Mouse (Mus musculus): Measurements from ENCODE around the gene Trip13. TPM values are rescaled to one million over a fixed set of nuclear protein-coding genes. Genes with fewer than 3 reads are reported as not detected.

The Trip13 gene
- polyA plus RNA-seq (2015; fragmentation: Nextera tagmentation; extraction: Ambion mirVana), result 29.4 and 29.6 TPM in 2 replicates

DNA sequence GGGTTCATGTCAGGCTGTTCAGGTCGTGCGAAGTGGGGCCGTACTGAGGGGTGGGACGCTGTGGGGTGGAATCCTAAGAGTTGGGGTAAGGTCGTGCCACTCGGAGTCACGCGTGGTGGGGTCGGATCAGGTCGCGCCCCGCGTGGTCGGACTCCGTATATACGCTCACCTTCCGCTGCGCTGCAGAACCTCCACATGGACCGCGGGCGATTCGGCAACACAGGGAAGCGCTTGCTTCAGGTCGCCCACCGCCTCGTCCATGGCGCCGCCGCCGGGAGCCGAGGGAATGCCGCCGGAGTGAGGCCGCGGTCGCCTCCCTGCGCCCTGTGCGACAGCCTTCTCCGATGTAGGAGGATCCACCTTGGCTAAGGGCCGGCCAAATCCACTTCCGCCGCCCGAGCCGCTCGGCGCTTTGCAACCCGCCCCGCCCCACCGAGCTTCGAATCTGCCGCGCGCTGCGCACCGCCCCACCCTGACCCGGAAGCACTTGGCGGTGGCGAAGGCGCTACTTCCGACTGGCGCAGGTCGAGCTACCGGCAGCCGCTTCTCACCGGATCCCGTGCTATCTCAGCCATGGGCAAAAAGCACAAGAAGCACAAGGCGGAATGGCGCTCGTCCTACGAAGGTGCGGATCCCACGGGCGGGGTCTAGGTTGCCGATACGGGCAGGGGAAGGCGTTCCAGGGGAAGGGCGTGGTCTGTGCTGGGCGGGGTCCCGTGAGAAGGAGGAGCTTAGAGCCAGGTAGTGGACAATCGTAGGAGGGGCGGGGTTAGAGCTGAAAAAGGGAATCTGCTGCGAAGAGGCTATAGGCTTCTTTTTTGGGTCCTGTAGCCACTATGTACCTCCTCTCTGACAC lies at the start of gene Trip13, which contains the start of gene Brd9:
Gene Trip13 (minus strand): TSS at position 464 of the 856 bp plus-strand sequence.
Gene Brd9 (plus strand): TSS at position 491 of the 856 bp plus-strand sequence.
- Histone ChIP-seq H3K27me3 (ENCODE audit: control insufficient read depth, insufficient read depth, low read length) (no peaks in the 10 kb centered on the region), H3K36me3 (ENCODE audit: control insufficient read depth, insufficient read depth, low read length) (peaks cover 6% of the 10 kb centered on the region), H3K9me3 (replicated peaks; ENCODE audit: control insufficient read depth, low read length) (no peaks in the 10 kb centered on the region), H3K4me1 (ENCODE audit: control insufficient read depth, insufficient read depth, low read length) (peaks cover 12% of the 10 kb centered on the region; the same call in 1 of the 2 replicates), H3K4me3 (replicated peaks; ENCODE audit: low read length) (peak within 1 kb of the TSS; percentile 74), H3K9ac (ENCODE audit: low read length) (peak within 1 kb of the TSS; percentile 90), H3K4me2 (ENCODE audit: low read depth, low read length) (peak within 1 kb of the TSS; percentile 81), H3K27ac (ENCODE audit: low read length) (peak within 1 kb of the TSS; percentile 97)
- under 1% methylated on average over 82 of the region's 82 CpGs for WGBS
- ATAC-seq (ENCODE audit: insufficient read depth, low FRiP score), result peak; percentile 97

DNA sequence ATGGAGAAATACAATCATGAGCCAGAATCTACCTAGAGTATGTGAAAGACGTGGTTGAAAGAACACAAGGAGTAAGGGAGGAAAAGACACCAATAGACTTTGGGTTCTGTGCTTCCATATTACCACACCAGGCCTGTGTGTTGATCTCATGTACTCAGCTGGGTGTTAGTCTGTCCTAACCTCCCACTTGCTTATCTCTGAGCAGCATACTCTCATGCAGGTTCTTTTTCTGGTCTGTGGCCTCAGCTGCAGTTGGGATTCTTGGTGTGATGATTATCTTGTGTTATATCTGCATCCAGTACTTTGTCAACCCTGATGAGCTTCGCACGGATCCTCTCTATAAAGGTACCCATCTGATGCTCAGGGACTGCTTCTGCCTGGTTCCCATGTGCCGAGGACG lies 39.4 kb upstream of the Trip13 start:
- Histone ChIP-seq H3K36me3 (ENCODE audit: control insufficient read depth, insufficient read depth, low read length) (no peaks in the 10 kb centered on the region), H3K4me2 (ENCODE audit: low read depth, low read length) (no peak overlapping the region), H3K4me3 (replicated peaks; ENCODE audit: low read length) (no peak overlapping the region), H3K27me3 (ENCODE audit: control insufficient read depth, insufficient read depth, low read length) (no peaks in the 10 kb centered on the region), H3K9ac (ENCODE audit: low read length) (no peak overlapping the region), H3K27ac (ENCODE audit: low read length) (no peak overlapping the region), H3K4me1 (ENCODE audit: control insufficient read depth, insufficient read depth, low read length) (no peaks in the 10 kb centered on the region), H3K9me3 (replicated peaks; ENCODE audit: control insufficient read depth, low read length) (no peaks in the 10 kb centered on the region)
- WGBS, result 87% methylated on average over 5 of the region's 5 CpGs
- no peak for ATAC-seq (ENCODE audit: insufficient read depth, low FRiP score)

DNA sequence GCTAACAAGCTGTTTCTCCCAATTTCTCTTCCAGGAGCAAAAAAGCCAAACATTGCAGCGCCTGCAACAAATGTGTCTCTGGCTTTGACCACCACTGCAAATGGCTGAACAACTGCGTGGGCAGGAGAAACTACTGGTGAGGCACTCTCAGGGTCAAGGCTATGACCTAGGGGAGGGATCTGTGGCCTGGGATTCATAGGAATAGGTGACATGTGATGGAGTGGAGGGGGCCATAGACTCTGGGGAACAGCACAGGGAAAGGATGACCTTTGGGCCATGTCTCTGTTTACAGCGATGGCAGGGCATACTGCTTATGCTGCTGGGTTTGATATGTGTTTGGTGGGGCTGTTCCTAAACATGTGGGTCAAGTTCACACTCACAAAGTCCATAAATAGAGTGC lies 36.9 kb upstream of the Trip13 start:
- no peaks in the 10 kb centered on the region for H3K27me3 ChIP-seq (ENCODE audit: control insufficient read depth, insufficient read depth, low read length)
- no peaks in the 10 kb centered on the region for H3K36me3 ChIP-seq (ENCODE audit: control insufficient read depth, insufficient read depth, low read length)
- WGBS, result 77% methylated on average over 3 of the region's 3 CpGs
- H3K27ac ChIP-seq (ENCODE audit: low read length), result no peak overlapping the region
- H3K9me3 ChIP-seq (replicated peaks; ENCODE audit: control insufficient read depth, low read length), result no peaks in the 10 kb centered on the region
- no peak for ATAC-seq (ENCODE audit: insufficient read depth, low FRiP score)
- H3K4me3 ChIP-seq (replicated peaks; ENCODE audit: low read length), result no peak overlapping the region
- H3K4me1 ChIP-seq (ENCODE audit: control insufficient read depth, insufficient read depth, low read length), result peaks cover 5% of the 10 kb centered on the region
- H3K4me2 ChIP-seq (ENCODE audit: low read depth, low read length), result no peak overlapping the region
- no peak overlapping the region for H3K9ac ChIP-seq (ENCODE audit: low read length)

DNA sequence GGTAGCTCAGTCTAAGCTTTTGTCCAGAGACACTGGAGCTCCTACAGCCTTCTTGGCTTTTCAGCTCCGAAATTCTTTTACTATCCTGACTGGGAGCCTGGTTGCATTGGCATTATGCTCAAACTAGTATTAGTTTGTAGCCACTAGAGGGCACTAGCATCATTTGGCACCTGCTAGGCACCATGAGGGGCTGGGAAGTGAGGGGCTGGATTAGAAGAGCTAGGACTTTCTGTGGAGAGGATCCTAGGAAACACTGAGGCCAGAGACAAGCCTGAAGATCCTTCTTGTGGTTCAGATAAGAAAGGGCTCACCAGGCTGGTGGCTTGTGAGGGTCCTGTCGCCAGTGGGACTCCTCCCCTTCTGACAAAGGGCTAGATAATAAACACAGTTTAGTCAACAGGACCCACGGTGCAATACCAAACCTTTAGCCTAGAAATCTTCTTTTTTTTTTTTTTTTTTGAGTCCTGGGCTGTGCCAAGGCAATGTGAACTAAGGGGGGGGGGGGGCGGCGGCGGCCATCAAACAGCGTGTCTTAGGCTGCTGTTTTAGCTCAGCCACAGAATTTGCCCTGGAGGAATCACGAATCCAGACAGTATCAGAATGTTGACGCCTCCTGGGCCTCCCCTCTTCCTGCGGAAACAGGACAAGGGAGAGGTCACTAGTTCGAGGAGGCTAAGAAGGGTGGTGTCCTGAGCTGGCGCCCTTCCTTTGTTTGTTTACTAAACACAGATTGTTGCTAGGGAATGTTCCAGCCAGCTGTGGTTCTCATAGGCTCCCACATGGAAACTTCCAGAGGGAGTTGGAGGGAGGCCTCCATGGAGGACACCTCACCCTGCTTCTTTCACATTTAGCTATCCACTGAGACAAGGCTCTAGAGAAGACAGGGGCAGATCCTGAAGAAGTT lies 33.2 kb upstream of the Trip13 start:
- peak; percentile 84 for ATAC-seq (ENCODE audit: insufficient read depth, low FRiP score)
- H3K36me3 ChIP-seq (ENCODE audit: control insufficient read depth, insufficient read depth, low read length), result no peaks in the 10 kb centered on the region
- no peaks in the 10 kb centered on the region for H3K27me3 ChIP-seq (ENCODE audit: control insufficient read depth, insufficient read depth, low read length)
- peaks cover 5% of the 10 kb centered on the region for H3K4me1 ChIP-seq (ENCODE audit: control insufficient read depth, insufficient read depth, low read length)
- 20% methylated on average over 12 of the region's 12 CpGs for WGBS
- H3K4me2 ChIP-seq (ENCODE audit: low read depth, low read length), result peak overlapping the region; percentile 46
- H3K27ac ChIP-seq (ENCODE audit: low read length), result peak overlapping the region; percentile 43; the same call in 1 of the 2 replicates
- no peaks in the 10 kb centered on the region for H3K9me3 ChIP-seq (replicated peaks; ENCODE audit: control insufficient read depth, low read length)
- 0 out of 2 replicates have a peak overlapping the region, but pooled peaks have one; percentile 7 for H3K4me3 ChIP-seq (replicated peaks; ENCODE audit: low read length)
- H3K9ac ChIP-seq (ENCODE audit: low read length), result peak overlapping the region; percentile 24; the same call in 1 of the 2 replicates

DNA sequence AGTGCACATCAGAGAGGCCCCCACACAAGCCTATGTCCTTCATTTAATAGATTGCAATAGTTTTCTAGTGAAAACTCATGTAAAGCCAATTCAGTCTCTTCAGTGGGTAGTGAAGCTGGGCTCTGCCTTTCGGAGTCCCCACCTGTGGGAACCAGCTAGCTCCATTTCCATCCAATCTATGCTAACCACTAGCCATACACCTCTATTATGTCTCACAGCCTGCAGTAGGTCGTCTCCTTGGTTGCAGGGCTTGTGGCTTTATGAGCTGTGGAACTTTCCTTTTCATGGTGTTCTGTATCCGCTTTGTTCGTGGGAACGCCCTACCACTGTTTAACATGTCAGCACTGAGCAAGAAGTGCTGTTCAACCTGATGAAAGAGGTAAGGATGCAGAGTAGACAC lies 26.0 kb upstream of the Trip13 start, which contains the start of gene Zdhhc11:
Gene Zdhhc11 (plus strand): TSS at position 301 of the 400 bp plus-strand sequence.
- no peak within 1 kb of the TSS for H3K4me2 ChIP-seq (ENCODE audit: low read depth, low read length)
- WGBS, result 86% methylated on average over 5 of the region's 5 CpGs
- no peak within 1 kb of the TSS for H3K9ac ChIP-seq (ENCODE audit: low read length)
- no peaks in the 10 kb centered on the region for H3K4me1 ChIP-seq (ENCODE audit: control insufficient read depth, insufficient read depth, low read length)
- H3K9me3 ChIP-seq (replicated peaks; ENCODE audit: control insufficient read depth, low read length), result no peaks in the 10 kb centered on the region
- ATAC-seq (ENCODE audit: insufficient read depth, low FRiP score), result no peak
- H3K36me3 ChIP-seq (ENCODE audit: control insufficient read depth, insufficient read depth, low read length), result peaks cover 10% of the 10 kb centered on the region
- no peaks in the 10 kb centered on the region for H3K27me3 ChIP-seq (ENCODE audit: control insufficient read depth, insufficient read depth, low read length)
- no peak within 1 kb of the TSS for H3K27ac ChIP-seq (ENCODE audit: low read length)
- no peak within 1 kb of the TSS for H3K4me3 ChIP-seq (replicated peaks; ENCODE audit: low read length)

DNA sequence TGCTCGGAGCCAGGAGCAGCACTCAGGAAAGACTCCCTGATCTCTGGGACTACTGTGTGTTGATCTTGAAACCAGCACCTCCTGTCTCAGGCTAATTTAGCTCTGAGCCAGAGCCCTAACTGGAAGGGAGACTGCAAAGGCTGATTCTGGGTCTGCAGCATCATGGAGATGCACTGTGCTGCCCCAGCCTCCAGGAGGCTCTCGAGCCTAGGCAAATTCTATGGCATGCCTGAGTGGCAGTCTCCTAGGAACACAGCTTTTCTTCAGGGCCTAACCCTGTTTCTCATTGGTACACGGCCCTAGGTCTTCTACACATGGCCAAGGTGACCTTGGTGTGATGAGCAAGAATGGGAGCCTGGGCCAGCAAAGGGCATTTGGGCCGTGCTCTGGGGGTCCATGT lies 23.6 kb upstream of the Trip13 start:
- no peaks in the 10 kb centered on the region for H3K9me3 ChIP-seq (replicated peaks; ENCODE audit: control insufficient read depth, low read length)
- no peak for ATAC-seq (ENCODE audit: insufficient read depth, low FRiP score)
- peaks cover 21% of the 10 kb centered on the region for H3K36me3 ChIP-seq (ENCODE audit: control insufficient read depth, insufficient read depth, low read length)
- WGBS, result 84% methylated on average over 4 of the region's 4 CpGs
- H3K4me2 ChIP-seq (ENCODE audit: low read depth, low read length), result no peak overlapping the region
- no peaks in the 10 kb centered on the region for H3K27me3 ChIP-seq (ENCODE audit: control insufficient read depth, insufficient read depth, low read length)
- no peaks in the 10 kb centered on the region for H3K4me1 ChIP-seq (ENCODE audit: control insufficient read depth, insufficient read depth, low read length)
- H3K9ac ChIP-seq (ENCODE audit: low read length), result no peak overlapping the region
- no peak overlapping the region for H3K27ac ChIP-seq (ENCODE audit: low read length)
- no peak overlapping the region for H3K4me3 ChIP-seq (replicated peaks; ENCODE audit: low read length)

DNA sequence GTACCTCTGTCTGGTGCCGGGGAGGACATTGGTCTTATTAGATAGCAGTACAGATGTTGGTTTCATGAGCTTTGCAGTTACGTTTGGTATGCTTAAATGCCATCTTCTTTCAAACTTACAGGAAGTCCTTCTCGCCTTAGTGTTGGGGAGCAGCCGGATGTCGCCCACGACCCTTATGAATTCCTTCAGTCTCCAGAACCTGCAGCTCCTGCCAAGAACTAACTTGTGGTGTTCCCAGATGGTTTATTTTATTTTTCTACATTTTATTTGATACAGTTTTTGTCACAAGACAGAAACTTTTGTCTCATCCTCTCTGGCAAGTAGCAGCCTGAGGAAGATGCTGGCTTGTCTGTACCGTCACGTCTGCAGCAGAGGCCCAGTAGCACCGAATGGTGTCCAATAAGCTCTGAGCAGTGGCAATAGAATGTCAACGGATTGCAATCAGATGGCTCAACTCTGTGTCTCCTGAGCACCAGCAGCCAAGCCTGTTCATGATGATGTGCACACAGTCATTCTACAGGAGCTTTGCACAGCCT lies 22.6 kb upstream of the Trip13 start:
- Histone ChIP-seq H3K27ac (ENCODE audit: low read length) (no peak overlapping the region), H3K9ac (ENCODE audit: low read length) (no peak overlapping the region), H3K4me3 (replicated peaks; ENCODE audit: low read length) (no peak overlapping the region), H3K9me3 (replicated peaks; ENCODE audit: control insufficient read depth, low read length) (no peaks in the 10 kb centered on the region), H3K4me2 (ENCODE audit: low read depth, low read length) (no peak overlapping the region), H3K36me3 (ENCODE audit: control insufficient read depth, insufficient read depth, low read length) (peaks cover 23% of the 10 kb centered on the region), H3K27me3 (ENCODE audit: control insufficient read depth, insufficient read depth, low read length) (no peaks in the 10 kb centered on the region), H3K4me1 (ENCODE audit: control insufficient read depth, insufficient read depth, low read length) (no peaks in the 10 kb centered on the region)
- 91% methylated on average over 10 of the region's 10 CpGs for WGBS
- no peak for ATAC-seq (ENCODE audit: insufficient read depth, low FRiP score)

DNA sequence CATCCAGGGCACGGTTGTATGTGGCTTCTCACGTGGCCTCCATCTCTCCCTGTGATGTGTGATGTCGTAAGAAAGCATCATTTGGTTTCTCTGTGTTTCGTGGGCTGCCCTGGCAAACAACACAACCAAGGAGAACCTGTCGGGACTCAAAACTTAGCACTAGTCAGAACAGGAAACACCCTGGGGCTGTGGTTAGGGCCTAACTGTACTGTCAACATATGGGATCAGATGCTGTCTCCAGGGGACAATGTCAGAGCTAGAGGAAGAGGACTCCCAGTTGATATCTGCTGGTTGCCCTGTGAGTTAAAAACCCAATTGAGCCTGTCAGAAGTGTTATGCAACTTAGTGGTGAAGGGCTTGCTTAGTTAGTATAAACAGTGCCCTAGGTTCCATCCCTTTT lies 17.9 kb upstream of the Trip13 start:
- Histone ChIP-seq H3K27ac (ENCODE audit: low read length) (no peak overlapping the region), H3K4me1 (ENCODE audit: control insufficient read depth, insufficient read depth, low read length) (no peaks in the 10 kb centered on the region), H3K27me3 (ENCODE audit: control insufficient read depth, insufficient read depth, low read length) (no peaks in the 10 kb centered on the region), H3K4me2 (ENCODE audit: low read depth, low read length) (no peak overlapping the region), H3K9ac (ENCODE audit: low read length) (no peak overlapping the region), H3K36me3 (ENCODE audit: control insufficient read depth, insufficient read depth, low read length) (peaks cover 30% of the 10 kb centered on the region), H3K9me3 (replicated peaks; ENCODE audit: control insufficient read depth, low read length) (no peaks in the 10 kb centered on the region), H3K4me3 (replicated peaks; ENCODE audit: low read length) (no peak overlapping the region)
- ATAC-seq (ENCODE audit: insufficient read depth, low FRiP score), result no peak
- WGBS, result 86% methylated on average over 5 of the region's 5 CpGs

All from stomach, embryonic 16.5 days (tissue).